Mouse (Mus musculus): ENCODE measurements around the gene Trio. TPM values are rescaled to one million over a fixed set of nuclear protein-coding genes. Genes with fewer than 3 reads are reported as not detected.
A peak's percentile ranks its signal among the peaks of the same experiment; 100 is the strongest.

The Trio gene
- polyA plus RNA-seq, 1 experiment from 2014 or later: 38.1 TPM

DNA sequence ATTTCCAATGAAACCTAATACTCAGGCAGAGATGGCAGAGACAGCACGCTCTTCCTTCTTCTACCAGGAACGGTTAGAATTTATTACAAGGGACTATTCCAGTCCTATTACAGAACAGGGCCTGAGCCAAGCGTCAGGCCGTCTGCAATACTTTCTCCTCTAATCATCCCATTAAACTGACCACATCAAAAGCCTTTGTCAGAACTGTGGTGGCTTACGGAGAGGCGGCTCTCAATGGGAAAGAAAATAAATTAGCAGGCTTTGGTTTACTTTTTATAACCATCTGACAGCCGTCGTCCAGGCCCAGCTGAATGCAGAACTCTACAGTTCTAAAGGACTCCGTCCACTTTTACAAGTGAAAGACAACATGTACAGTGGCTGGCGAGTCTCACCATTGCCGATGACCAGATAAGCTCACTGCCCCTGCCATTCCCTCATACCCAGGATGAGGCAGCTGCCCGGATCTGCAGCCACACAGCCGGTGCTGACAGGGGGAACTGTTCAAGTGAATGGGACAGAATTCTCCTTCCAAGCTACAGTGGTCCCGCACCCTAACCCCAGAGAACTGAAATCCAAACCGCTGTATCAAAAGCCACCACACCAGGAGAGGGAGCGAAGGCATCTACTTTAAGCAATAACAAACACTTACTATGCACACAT, 121.2 kb downstream of the Trio start:
- peaks cover 20% of the 10 kb centered on the region for H3K4me1 ChIP-seq (ENCODE audit: control insufficient read depth, insufficient read depth, low read length)
- WGBS: 48% methylated on average over 16 of the region's 16 CpGs
- H3K36me3 ChIP-seq (ENCODE audit: control insufficient read depth, insufficient read depth, low read length): peaks cover 38% of the 10 kb centered on the region
- H3K9ac ChIP-seq (ENCODE audit: low read length): no peak overlapping the region
- H3K27ac ChIP-seq (ENCODE audit: low read depth, low read length): 0 out of 2 replicates have a peak overlapping the region, but pooled peaks have one; percentile 5
- no peak overlapping the region for H3K4me2 ChIP-seq (ENCODE audit: low read length)
- no peaks in the 10 kb centered on the region for H3K9me3 ChIP-seq (replicated peaks; ENCODE audit: control insufficient read depth, low read length)
- no peak overlapping the region for H3K4me3 ChIP-seq (ENCODE audit: low read depth, low read length)
- no peak for DNase-seq (ENCODE audit: low spot score)
- ATAC-seq: peak; percentile 6; the same call in 1 of the 2 replicates
- H3K27me3 ChIP-seq (replicated peaks; ENCODE audit: control insufficient read depth, insufficient read depth, low read length): no peaks in the 10 kb centered on the region

DNA sequence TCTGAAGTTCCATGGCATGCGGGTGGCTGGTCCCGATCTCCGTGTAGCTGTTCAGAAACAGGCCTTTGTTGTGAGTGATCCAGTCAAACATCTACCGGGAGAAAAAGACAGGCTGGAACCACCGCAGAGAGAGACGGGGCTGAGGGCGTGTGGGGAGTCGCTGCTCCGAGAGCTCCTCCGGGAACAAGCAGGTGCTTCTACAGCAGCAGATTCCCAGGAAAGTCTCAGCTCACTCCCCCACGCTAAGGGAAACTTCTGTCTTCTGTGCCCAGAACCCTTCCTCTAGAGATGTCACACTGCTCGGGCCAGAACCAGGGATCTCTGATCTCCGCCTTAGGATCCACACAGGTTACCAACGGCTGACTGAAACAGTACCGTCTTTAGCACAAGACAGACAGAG, 124.4 kb downstream of the Trio start:
- DNase-seq (ENCODE audit: low spot score): no peak
- Histone ChIP-seq H3K9ac (ENCODE audit: low read length) (no peak overlapping the region), H3K27me3 (replicated peaks; ENCODE audit: control insufficient read depth, insufficient read depth, low read length) (no peaks in the 10 kb centered on the region), H3K9me3 (replicated peaks; ENCODE audit: control insufficient read depth, low read length) (no peaks in the 10 kb centered on the region), H3K36me3 (ENCODE audit: control insufficient read depth, insufficient read depth, low read length) (peaks cover 62% of the 10 kb centered on the region), H3K27ac (ENCODE audit: low read depth, low read length) (no peak overlapping the region), H3K4me3 (ENCODE audit: low read depth, low read length) (no peak overlapping the region), H3K4me2 (ENCODE audit: low read length) (no peak overlapping the region), H3K4me1 (ENCODE audit: control insufficient read depth, insufficient read depth, low read length) (peaks cover 9% of the 10 kb centered on the region; the same call in 1 of the 2 replicates)
- ATAC-seq: no peak
- 89% methylated on average over 15 of the region's 15 CpGs for WGBS

DNA sequence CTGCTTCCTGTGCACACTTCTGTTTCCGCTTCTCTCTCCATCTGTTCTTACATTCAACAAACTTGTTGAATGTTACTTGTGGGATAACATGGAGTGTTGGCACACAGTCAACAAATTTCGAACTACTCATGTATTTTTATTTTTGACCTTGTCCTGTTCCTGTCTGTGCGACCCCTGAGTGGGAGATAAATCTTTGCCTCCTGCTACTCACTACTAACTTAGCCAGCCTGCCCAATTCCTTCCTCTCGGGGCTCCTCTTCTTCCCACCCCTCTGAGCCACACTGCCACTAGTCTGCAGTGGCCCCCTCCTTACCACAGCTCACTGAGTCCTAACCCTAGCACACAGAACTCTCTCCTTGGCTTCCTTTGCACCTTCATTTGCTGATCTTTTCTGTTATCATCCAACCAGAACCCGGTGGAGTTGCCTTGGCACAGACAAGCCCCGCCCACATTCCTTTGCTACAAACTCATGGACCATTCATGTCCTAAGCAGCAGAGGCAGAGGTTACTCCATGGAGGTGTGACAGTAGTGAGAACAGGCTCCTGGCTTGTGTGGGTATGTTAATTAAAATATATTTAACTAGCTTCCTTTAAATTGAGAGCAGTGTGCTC, 126.7 kb downstream of the Trio start:
- 85% methylated on average over 6 of the region's 6 CpGs for WGBS
- ATAC-seq (no peak), DNase-seq (ENCODE audit: low spot score) (no peak)
- Histone ChIP-seq H3K4me1 (ENCODE audit: control insufficient read depth, insufficient read depth, low read length) (no peaks in the 10 kb centered on the region; the same call in 1 of the 2 replicates), H3K9ac (ENCODE audit: low read length) (no peak overlapping the region), H3K4me2 (ENCODE audit: low read length) (no peak overlapping the region), H3K27me3 (replicated peaks; ENCODE audit: control insufficient read depth, insufficient read depth, low read length) (no peaks in the 10 kb centered on the region), H3K27ac (ENCODE audit: low read depth, low read length) (no peak overlapping the region), H3K4me3 (ENCODE audit: low read depth, low read length) (no peak overlapping the region), H3K36me3 (ENCODE audit: control insufficient read depth, insufficient read depth, low read length) (peaks cover 68% of the 10 kb centered on the region), H3K9me3 (replicated peaks; ENCODE audit: control insufficient read depth, low read length) (no peaks in the 10 kb centered on the region)

DNA sequence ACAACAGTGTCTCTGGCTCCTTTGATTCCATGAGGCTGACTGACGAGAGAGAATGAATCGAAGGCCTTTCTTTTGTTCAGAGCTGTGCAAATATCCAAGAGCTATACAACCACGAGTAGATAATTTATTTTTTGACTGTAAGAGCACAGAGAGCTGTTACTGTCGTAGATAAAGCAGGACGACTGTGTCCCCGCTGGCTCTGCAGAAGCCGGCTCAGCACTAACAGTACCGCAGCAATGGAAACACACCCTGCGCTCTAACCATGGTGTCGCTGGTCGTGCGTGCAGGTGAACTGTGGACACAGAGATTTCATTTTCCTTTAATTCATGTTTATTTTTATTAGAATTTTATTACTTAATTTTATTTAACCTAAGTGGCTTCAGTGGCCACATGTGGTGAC, 131.5 kb downstream of the Trio start:
- H3K4me2 ChIP-seq (ENCODE audit: low read length): no peak overlapping the region
- no peak overlapping the region for H3K4me3 ChIP-seq (ENCODE audit: low read depth, low read length)
- 72% methylated on average over 12 of the region's 12 CpGs for WGBS
- H3K27ac ChIP-seq (ENCODE audit: low read depth, low read length): 0 out of 2 replicates have a peak overlapping the region, but pooled peaks have one; percentile 1
- H3K27me3 ChIP-seq (replicated peaks; ENCODE audit: control insufficient read depth, insufficient read depth, low read length): no peaks in the 10 kb centered on the region
- H3K4me1 ChIP-seq (ENCODE audit: control insufficient read depth, insufficient read depth, low read length): 0 out of 2 replicates have a peak, but pooled peaks cover 4% of the 10 kb centered on the region
- H3K9me3 ChIP-seq (replicated peaks; ENCODE audit: control insufficient read depth, low read length): no peaks in the 10 kb centered on the region
- no peak overlapping the region for H3K9ac ChIP-seq (ENCODE audit: low read length)
- ATAC-seq (no peak), DNase-seq (ENCODE audit: low spot score) (no peak)
- peaks cover 66% of the 10 kb centered on the region for H3K36me3 ChIP-seq (ENCODE audit: control insufficient read depth, insufficient read depth, low read length)

DNA sequence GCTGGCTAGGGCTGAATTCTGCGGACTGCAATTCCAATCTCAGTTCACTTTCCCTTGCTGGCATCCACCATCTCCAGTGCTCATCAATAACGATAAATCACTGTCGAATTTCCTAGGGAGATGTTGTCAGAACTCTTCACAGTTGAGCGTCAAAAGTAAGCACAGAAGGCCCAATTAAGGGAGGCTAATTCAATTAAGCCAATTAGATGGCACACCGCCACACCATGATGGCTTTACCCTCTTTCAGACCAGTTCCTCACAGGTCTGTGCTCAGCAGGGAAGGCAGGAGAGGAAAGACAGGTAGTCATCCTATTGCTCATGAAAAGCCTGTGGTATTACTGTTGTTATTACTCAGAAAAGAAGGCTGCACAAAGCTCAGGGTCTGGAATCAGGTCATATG, 133.6 kb downstream of the Trio start:
- H3K27ac ChIP-seq (ENCODE audit: low read depth, low read length): no peak overlapping the region
- no peak for ATAC-seq
- no peak overlapping the region for H3K4me2 ChIP-seq (ENCODE audit: low read length)
- no peaks in the 10 kb centered on the region for H3K9me3 ChIP-seq (replicated peaks; ENCODE audit: control insufficient read depth, low read length)
- no peak overlapping the region for H3K9ac ChIP-seq (ENCODE audit: low read length)
- H3K36me3 ChIP-seq (ENCODE audit: control insufficient read depth, insufficient read depth, low read length): peaks cover 71% of the 10 kb centered on the region
- 27% methylated on average over 5 of the region's 5 CpGs for WGBS
- no peaks in the 10 kb centered on the region for H3K27me3 ChIP-seq (replicated peaks; ENCODE audit: control insufficient read depth, insufficient read depth, low read length)
- 0 out of 2 replicates have a peak, but pooled peaks cover 4% of the 10 kb centered on the region for H3K4me1 ChIP-seq (ENCODE audit: control insufficient read depth, insufficient read depth, low read length)
- H3K4me3 ChIP-seq (ENCODE audit: low read depth, low read length): no peak overlapping the region
- no peak for DNase-seq (ENCODE audit: low spot score)

DNA sequence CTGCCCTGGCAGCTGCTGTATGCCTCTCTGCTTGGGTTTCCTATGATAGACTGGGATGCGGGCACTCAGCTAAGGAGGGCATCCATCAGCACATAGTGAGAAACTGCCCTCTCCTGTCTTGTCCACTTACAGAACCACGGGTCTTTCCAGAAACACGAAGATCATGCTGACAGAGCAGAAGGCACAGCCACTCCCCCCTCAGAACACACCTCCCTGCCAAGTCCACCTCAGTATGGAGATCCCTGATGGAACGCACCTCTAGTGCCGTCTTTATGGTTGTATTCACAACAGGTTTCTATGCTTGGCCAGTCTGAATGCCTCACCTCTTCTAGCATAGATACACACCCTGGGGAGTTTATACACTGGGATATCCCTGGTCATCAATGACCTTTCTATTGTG, 135.0 kb downstream of the Trio start:
- H3K4me3 ChIP-seq (ENCODE audit: low read depth, low read length): no peak overlapping the region
- no peaks in the 10 kb centered on the region for H3K9me3 ChIP-seq (replicated peaks; ENCODE audit: control insufficient read depth, low read length)
- DNase-seq (ENCODE audit: low spot score) (no peak), ATAC-seq (no peak)
- no peak overlapping the region for H3K9ac ChIP-seq (ENCODE audit: low read length)
- 0 out of 2 replicates have a peak, but pooled peaks cover 4% of the 10 kb centered on the region for H3K4me1 ChIP-seq (ENCODE audit: control insufficient read depth, insufficient read depth, low read length)
- H3K27me3 ChIP-seq (replicated peaks; ENCODE audit: control insufficient read depth, insufficient read depth, low read length): no peaks in the 10 kb centered on the region
- H3K27ac ChIP-seq (ENCODE audit: low read depth, low read length): no peak overlapping the region
- H3K4me2 ChIP-seq (ENCODE audit: low read length): no peak overlapping the region
- WGBS: 94% methylated on average over 5 of the region's 5 CpGs
- H3K36me3 ChIP-seq (ENCODE audit: control insufficient read depth, insufficient read depth, low read length): peaks cover 75% of the 10 kb centered on the region

DNA sequence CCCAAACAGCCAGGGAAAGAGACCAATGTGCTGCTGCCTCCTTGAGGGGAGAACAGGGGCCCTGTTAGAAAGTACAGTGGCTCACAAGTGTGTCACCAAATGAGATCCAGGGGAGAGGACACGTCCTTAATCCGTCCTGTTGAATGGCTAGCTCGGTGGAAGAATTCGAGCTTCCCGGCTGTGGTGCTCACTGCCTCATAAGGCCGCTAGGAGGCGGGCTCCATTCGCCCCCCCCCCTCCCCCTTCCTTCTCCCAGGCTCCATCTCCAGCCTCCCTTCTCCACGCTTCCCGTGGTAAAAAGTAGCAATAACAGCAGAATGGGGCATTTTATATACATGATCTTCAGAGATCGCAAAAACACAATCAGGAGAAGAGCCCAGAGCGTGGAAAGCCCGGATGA, 137.5 kb downstream of the Trio start:
- peaks cover 67% of the 10 kb centered on the region for H3K36me3 ChIP-seq (ENCODE audit: control insufficient read depth, insufficient read depth, low read length)
- no peak overlapping the region for H3K4me2 ChIP-seq (ENCODE audit: low read length)
- 0 out of 2 replicates have a peak, but pooled peaks cover 4% of the 10 kb centered on the region for H3K4me1 ChIP-seq (ENCODE audit: control insufficient read depth, insufficient read depth, low read length)
- WGBS: 41% methylated on average over 13 of the region's 13 CpGs
- DNase-seq (ENCODE audit: low spot score) (no peak), ATAC-seq (no peak)
- no peaks in the 10 kb centered on the region for H3K9me3 ChIP-seq (replicated peaks; ENCODE audit: control insufficient read depth, low read length)
- no peaks in the 10 kb centered on the region for H3K27me3 ChIP-seq (replicated peaks; ENCODE audit: control insufficient read depth, insufficient read depth, low read length)
- no peak overlapping the region for H3K4me3 ChIP-seq (ENCODE audit: low read depth, low read length)
- no peak overlapping the region for H3K9ac ChIP-seq (ENCODE audit: low read length)
- no peak overlapping the region for H3K27ac ChIP-seq (ENCODE audit: low read depth, low read length)

DNA sequence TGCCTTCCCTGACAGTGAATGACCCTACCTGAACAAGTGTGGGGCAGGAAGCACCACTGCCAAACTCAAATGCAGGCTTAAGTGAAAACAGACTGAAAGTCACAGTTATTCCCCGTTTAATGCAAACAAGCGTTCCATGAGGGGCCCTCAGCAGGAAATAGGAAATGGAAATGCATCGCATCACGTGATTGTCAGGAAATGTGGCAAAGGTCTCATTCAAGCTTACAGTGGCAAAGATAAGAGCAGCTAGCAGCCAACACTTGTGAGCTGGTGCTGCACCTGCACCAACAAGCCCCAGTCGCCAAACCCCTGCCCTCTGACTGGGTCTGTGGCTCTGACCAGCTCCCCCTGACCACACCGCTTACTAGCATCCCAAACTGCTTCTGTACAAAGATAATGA, 138.7 kb downstream of the Trio start:
- Histone ChIP-seq H3K36me3 (ENCODE audit: control insufficient read depth, insufficient read depth, low read length) (peaks cover 66% of the 10 kb centered on the region), H3K27me3 (replicated peaks; ENCODE audit: control insufficient read depth, insufficient read depth, low read length) (no peaks in the 10 kb centered on the region), H3K4me2 (ENCODE audit: low read length) (no peak overlapping the region), H3K4me1 (ENCODE audit: control insufficient read depth, insufficient read depth, low read length) (0 out of 2 replicates have a peak, but pooled peaks cover 2% of the 10 kb centered on the region), H3K27ac (ENCODE audit: low read depth, low read length) (no peak overlapping the region), H3K9ac (ENCODE audit: low read length) (no peak overlapping the region), H3K4me3 (ENCODE audit: low read depth, low read length) (no peak overlapping the region), H3K9me3 (replicated peaks; ENCODE audit: control insufficient read depth, low read length) (no peaks in the 10 kb centered on the region)
- DNase-seq (ENCODE audit: low spot score) (no peak), ATAC-seq (no peak)
- WGBS: 89% methylated on average over 6 of the region's 6 CpGs

All from forebrain, embryonic 14.5 days (tissue).